Mouse (Mus musculus) neural tube, embryonic 11.5 days (tissue): Measurements from ENCODE around the gene Shc3. TPM values are rescaled to one million over a fixed set of nuclear protein-coding genes. Genes with fewer than 3 reads are reported as not detected.

ENCODE experiments used
- ATAC-seq: fragments of 200-750 bp; cut with Nextera tagmentation; 2 replicates; pipeline ENCODE4 v1.8.0; 2017; ENCODE audit warnings: moderate number of reproducible peaks, mild to moderate bottlenecking, moderate TSS enrichment, moderate library complexity; ENCODE audit not compliant: insufficient read depth, low FRiP score, low TSS enrichment
- DNase-seq: peaks from one replicate; pipeline ENCODE4 v3.0.0-alpha.2; 2015; ENCODE audit warnings: low spot score
- H3K27ac ChIP-seq: fragments of 300-500 bp; sonication (generic); 2 replicates; pipeline ENCODE4 v1.5.1; 2014; ENCODE audit warnings: low read depth, mild to moderate bottlenecking, low read length
- H3K27me3 ChIP-seq: fragments of 300-500 bp; sonication (generic); 2 replicates; pipeline ENCODE4 v1.6.1; 2014; ENCODE audit warnings: mild to moderate bottlenecking, low read length, mixed read lengths; ENCODE audit not compliant: control insufficient read depth, insufficient read depth
- H3K36me3 ChIP-seq: fragments of 300-500 bp; sonication (generic); 2 replicates; pipeline ENCODE4 v1.6.1; 2014; ENCODE audit warnings: mild to moderate bottlenecking, low read length, moderate library complexity, mixed read lengths; ENCODE audit not compliant: control insufficient read depth, insufficient read depth
- H3K4me1 ChIP-seq: fragments of 300-500 bp; sonication (generic); 2 replicates; pipeline ENCODE4 v1.6.1; 2014; ENCODE audit warnings: low read length, mixed read lengths; ENCODE audit not compliant: control insufficient read depth, insufficient read depth
- H3K4me2 ChIP-seq: fragments of 300-500 bp; sonication (generic); 2 replicates; pipeline ENCODE4 v1.6.1; 2014; ENCODE audit warnings: low read depth, mild to moderate bottlenecking, moderate library complexity
- H3K4me3 ChIP-seq: fragments of 300-500 bp; sonication (generic); 2 replicates; pipeline ENCODE4 v1.5.1; 2014; ENCODE audit warnings: low read depth, low read length
- H3K9ac ChIP-seq: fragments of 300-500 bp; sonication (generic); 2 replicates; pipeline ENCODE4 v1.6.1; 2014; ENCODE audit warnings: mild to moderate bottlenecking, low read length
- H3K9me3 ChIP-seq: fragments of 300-500 bp; sonication (generic); 2 replicates; pipeline ENCODE4 v1.6.1; 2016; ENCODE audit warnings: low read length; ENCODE audit not compliant: control insufficient read depth
- WGBS: fragments of 180-500 bp; shearing (Covaris S2); extraction: QIAGEN DNeasy Blood & Tissue Kit; methylation state at CpG from one replicate; pipeline ENCODE4 v1.1.7; 2014; 5-methylcytosine and 5-hydroxymethylcytosine counted together
- polyA plus RNA-seq: library from polyadenylated mRNA; unstranded; fragments of >200 nt; fragmentation: Nextera tagmentation; extraction: Ambion mirVana; gene quantifications from 2 replicates; pipeline ENCODE4 v1.2.1, GENCODE M21; 2014

The Shc3 gene
- polyA plus RNA-seq: 2.6 and 2.9 TPM in 2 replicates

DNA sequence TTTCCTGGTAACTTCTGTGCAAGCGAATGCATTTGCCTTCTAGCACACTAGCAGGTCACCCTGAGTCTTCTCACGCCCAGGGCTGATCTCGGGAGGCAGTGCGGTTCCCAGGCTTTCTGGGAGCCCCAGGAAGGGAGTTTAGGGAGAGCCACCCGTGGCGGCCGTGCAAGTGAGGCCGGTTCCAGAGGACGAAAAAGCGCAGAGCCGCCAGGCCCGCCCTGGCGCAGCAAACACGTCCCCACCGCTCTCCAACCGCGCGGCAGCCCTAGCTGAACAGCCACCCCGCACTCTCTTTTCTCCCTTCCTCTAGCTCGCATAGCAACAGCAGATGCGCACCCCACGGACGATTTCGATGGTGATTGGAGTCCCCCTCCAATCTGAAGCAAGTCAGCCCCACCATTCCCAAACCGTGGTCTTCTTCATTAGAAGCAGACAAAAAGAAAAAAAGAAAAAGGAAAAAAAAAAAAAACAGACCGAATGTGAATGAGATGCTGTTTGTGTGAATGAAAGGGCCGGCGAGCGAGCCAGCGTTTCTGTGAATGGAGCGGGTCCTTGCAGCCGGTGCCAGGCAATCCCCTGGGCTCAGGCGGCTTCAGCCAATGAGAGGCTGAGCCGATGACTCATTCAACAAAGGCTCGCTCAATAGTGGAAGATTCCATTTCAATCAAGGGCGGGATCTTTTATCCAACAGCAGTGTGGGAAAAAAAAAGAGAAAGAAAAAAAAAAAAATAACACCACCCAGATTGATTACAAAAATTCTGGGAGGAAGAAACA lies at the start of gene Shc3:
Gene Shc3 (minus strand): TSS at position 509 of the 774 bp plus-strand sequence.
- H3K9ac ChIP-seq: peak within 1 kb of the TSS; percentile 55
- peak within 1 kb of the TSS; percentile 72 for H3K27ac ChIP-seq
- ATAC-seq (peak; percentile 87), DNase-seq (peak; percentile 91)
- H3K27me3 ChIP-seq: peaks cover 34% of the 10 kb centered on the region
- WGBS: under 1% methylated on average over 36 of the region's 36 CpGs
- H3K4me3 ChIP-seq: peak within 1 kb of the TSS; percentile 52
- H3K9me3 ChIP-seq: no peaks in the 10 kb centered on the region
- H3K4me1 ChIP-seq: peaks cover 31% of the 10 kb centered on the region
- H3K4me2 ChIP-seq: peak within 1 kb of the TSS; percentile 95
- H3K36me3 ChIP-seq: no peaks in the 10 kb centered on the region

DNA sequence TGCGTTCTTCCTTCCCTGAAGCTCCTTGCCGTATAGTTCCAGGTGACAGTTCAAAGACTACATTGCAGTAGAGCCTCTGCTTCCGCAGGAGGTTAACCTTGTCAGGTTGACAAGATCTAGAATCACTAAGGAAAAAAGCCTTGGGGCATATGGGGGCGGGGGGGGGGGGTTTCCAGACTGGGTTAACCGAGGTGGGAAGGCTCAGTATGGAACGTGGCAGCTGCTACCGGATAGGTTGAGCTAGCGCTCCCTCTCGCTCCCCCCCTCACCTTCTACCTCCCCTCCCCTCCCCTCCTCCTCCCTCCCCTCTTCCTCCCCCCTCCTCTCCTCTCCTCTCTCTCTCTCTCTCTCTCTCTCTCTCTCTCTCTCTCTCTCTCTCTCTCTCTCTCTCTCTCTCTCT lies 49.4 kb upstream of the Shc3 start:
- no peak for ATAC-seq
- no peak overlapping the region for H3K4me3 ChIP-seq
- H3K9me3 ChIP-seq: no peaks in the 10 kb centered on the region
- no peaks in the 10 kb centered on the region for H3K4me1 ChIP-seq
- H3K27me3 ChIP-seq: no peaks in the 10 kb centered on the region
- H3K36me3 ChIP-seq: no peaks in the 10 kb centered on the region
- H3K27ac ChIP-seq: no peak overlapping the region
- no peak overlapping the region for H3K9ac ChIP-seq
- DNase-seq: no peak
- H3K4me2 ChIP-seq: no peak overlapping the region
- 21% methylated on average over 8 of the region's 9 CpGs for WGBS

DNA sequence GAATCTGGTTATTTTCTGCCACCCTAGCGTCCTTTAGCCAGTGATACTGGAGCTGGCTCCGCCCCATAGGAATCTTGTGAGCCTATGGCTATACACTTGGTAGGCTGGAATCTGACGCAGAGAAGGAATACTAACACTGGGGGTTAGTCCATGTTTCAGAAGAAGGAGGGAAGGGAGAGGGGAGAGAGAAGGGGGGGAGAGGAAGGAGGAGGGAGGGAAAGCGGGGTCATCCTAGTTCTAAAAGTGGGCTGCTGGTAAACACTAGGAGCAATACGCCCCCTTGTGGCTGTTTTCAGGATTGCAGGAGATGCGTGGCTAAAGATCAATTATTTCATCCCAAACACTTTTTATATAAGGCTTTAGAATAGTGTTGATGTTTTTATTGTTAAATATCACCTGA lies 48.6 kb upstream of the Shc3 start:
- ATAC-seq: no peak
- Histone ChIP-seq H3K4me1 (no peaks in the 10 kb centered on the region), H3K9me3 (no peaks in the 10 kb centered on the region), H3K27ac (no peak overlapping the region), H3K36me3 (no peaks in the 10 kb centered on the region), H3K9ac (no peak overlapping the region), H3K4me2 (no peak overlapping the region), H3K27me3 (no peaks in the 10 kb centered on the region), H3K4me3 (no peak overlapping the region)
- 23% methylated on average over 6 of the region's 6 CpGs for WGBS
- DNase-seq: peak; percentile 79

DNA sequence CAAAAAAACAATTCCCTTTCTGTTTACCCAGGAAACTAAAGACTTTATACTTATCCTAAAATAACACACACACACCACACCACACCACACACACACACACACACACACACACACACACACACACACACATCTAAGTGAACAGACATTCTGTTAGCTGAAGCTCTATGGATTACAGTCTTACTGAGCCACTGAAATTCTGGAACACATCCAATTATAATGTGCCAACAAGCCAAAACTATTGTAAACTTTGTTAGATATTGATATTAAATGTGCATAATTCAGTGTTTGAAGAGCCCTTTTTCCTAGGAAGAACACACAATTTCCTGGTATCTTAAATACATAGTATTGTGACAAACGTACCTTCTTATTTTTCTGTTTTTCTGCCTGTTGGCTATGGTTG lies 48.1 kb upstream of the Shc3 start:
- Histone ChIP-seq H3K27ac (no peak overlapping the region), H3K36me3 (no peaks in the 10 kb centered on the region), H3K27me3 (no peaks in the 10 kb centered on the region), H3K9ac (no peak overlapping the region), H3K4me1 (no peaks in the 10 kb centered on the region), H3K4me3 (no peak overlapping the region), H3K4me2 (no peak overlapping the region), H3K9me3 (no peaks in the 10 kb centered on the region)
- DNase-seq (no peak), ATAC-seq (no peak)
- WGBS: 71% methylated on average over 1 of the region's 1 CpGs

DNA sequence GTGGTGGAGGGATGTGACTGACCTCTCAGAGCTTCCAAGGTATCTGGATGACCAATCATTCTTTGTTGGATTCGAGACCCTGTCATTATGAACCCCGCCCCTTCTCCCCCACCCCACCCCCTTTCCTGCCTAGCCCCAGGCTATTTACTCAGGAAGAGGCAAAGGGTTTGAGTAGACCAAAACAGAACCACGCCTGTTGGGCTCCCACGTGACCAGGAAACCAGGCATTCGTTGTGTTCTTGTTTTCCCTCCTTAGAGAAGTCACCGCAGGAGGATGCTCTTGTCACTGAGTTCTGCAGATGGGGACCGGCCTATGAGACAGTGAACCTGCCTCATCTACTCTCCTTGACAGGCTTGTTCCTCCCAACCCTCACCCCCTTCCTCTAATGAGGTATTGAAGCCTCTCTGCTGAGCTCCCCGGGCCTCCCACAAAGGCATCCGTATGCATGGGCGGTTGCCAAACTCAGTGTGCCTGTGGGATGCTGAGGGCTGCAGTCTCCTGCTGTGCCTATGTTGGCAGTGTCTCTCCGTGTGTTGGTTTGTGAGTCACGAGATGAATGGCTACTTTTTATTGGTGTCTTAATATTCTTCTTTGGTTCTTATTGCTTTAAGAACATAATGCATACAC lies 47.3 kb upstream of the Shc3 start:
- WGBS: 10% methylated on average over 12 of the region's 12 CpGs
- Histone ChIP-seq H3K27me3 (no peaks in the 10 kb centered on the region), H3K4me1 (no peaks in the 10 kb centered on the region), H3K4me3 (no peak overlapping the region), H3K36me3 (no peaks in the 10 kb centered on the region), H3K9ac (no peak overlapping the region), H3K4me2 (no peak overlapping the region), H3K9me3 (no peaks in the 10 kb centered on the region), H3K27ac (no peak overlapping the region)
- DNase-seq (no peak), ATAC-seq (no peak)

DNA sequence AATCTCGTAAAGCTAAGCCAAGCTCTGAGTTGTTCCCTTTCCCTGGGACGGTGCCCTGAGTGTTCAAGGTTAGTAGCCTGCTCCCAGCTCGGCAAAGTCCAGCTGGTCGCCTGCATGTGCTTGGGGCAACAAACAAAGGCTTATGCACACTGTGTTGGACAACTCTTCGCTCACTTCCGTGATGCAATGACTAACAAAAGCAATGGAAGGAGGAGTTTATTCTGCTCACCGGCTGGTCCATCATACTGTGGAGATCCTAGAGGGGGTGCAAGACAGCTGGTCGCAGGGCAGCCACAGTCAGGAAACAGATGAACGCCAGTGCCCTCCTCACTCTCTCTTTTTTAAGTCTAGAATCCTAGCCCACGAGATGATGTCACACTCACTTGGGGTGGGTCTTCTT lies 46.6 kb upstream of the Shc3 start:
- no peak for DNase-seq
- H3K4me1 ChIP-seq: no peaks in the 10 kb centered on the region
- 75% methylated on average over 10 of the region's 10 CpGs for WGBS
- no peaks in the 10 kb centered on the region for H3K27me3 ChIP-seq
- no peak overlapping the region for H3K9ac ChIP-seq
- no peaks in the 10 kb centered on the region for H3K36me3 ChIP-seq
- no peaks in the 10 kb centered on the region for H3K9me3 ChIP-seq
- ATAC-seq: no peak
- no peak overlapping the region for H3K27ac ChIP-seq
- no peak overlapping the region for H3K4me2 ChIP-seq
- H3K4me3 ChIP-seq: no peak overlapping the region

DNA sequence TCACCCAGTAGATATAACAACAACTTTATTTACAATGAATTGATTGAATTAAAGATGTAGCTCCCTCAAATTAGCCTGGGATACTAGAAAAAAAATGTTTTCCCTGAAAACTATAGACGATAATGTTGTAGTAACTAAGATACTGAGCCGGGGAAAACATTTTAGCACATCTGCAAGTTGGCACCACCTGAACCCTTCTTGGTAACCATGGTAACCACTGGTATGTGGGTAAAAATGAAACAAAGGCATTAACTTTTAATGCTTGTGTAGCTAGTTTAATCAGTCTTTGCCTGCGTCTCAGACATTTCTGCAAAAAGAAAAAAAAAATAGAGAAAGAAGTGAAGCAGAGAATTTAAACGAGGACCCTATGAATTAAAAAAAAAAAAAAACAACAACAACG lies 42.3 kb upstream of the Shc3 start:
- Histone ChIP-seq H3K9me3 (no peaks in the 10 kb centered on the region), H3K4me3 (no peak overlapping the region), H3K9ac (no peak overlapping the region), H3K4me2 (no peak overlapping the region), H3K36me3 (no peaks in the 10 kb centered on the region), H3K4me1 (no peaks in the 10 kb centered on the region), H3K27ac (no peak overlapping the region), H3K27me3 (no peaks in the 10 kb centered on the region)
- ATAC-seq (no peak), DNase-seq (no peak)
- WGBS: 64% methylated on average over 5 of the region's 5 CpGs

DNA sequence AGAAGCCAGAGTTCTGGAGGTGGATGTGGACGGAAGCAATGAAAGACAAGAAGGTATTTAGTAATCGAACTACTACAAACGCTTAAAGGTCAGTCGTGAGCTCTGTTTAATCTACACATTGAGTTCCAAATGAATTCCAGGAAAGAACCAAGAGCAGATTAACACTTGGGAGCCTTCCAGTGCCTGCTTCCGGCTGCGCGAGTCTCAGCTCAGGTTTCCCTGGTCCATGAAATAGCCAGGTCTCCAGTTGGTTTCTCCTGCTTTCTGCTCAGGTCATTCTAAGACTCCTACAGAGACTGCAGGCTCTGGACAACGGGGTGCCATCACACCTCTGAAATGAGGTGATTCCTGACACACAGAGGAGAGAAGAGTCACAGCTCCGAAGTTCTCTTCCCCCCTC lies 41.8 kb upstream of the Shc3 start:
- ATAC-seq (no peak), DNase-seq (peak; percentile 29)
- H3K4me3 ChIP-seq: no peak overlapping the region
- H3K36me3 ChIP-seq: no peaks in the 10 kb centered on the region
- H3K9ac ChIP-seq: no peak overlapping the region
- H3K9me3 ChIP-seq: no peaks in the 10 kb centered on the region
- H3K27ac ChIP-seq: no peak overlapping the region
- no peaks in the 10 kb centered on the region for H3K4me1 ChIP-seq
- 40% methylated on average over 9 of the region's 9 CpGs for WGBS
- H3K4me2 ChIP-seq: no peak overlapping the region
- H3K27me3 ChIP-seq: no peaks in the 10 kb centered on the region

DNA sequence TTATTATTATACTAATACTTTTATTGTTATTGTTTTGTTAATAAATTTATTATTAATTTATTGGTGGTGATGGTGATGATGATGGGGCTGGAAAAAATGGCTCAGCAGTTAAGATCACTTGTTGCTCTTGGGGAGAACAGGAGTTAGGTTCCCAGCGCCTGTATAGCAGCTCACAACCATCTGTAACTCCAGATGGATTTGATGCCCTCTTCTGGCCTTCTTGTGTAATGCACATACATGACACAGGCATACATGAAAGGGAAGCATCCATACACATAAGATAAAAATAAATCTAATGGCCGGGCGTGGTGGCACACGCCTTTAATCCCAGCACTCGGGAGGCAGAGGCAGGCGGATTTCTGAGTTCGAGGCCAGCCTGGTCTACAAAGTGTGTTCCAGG lies 40.0 kb upstream of the Shc3 start:
- WGBS: 95% methylated on average over 6 of the region's 7 CpGs
- Histone ChIP-seq H3K4me2 (no peak overlapping the region), H3K36me3 (no peaks in the 10 kb centered on the region), H3K9ac (no peak overlapping the region), H3K27me3 (no peaks in the 10 kb centered on the region), H3K9me3 (no peaks in the 10 kb centered on the region), H3K4me3 (no peak overlapping the region), H3K4me1 (no peaks in the 10 kb centered on the region), H3K27ac (no peak overlapping the region)
- no peak for DNase-seq
- ATAC-seq: no peak
